Mouse (Mus musculus): Measurements from ENCODE around the gene Gm10719.
A peak's percentile ranks its signal among the peaks of the same experiment; 100 is the strongest.
"Not testable (repeated sequence)": the region's sequence is repeated elsewhere in the genome, so short reads cannot be mapped to it uniquely, and the experiment has no call there.

The Gm10719 gene

GRCm38 (mm10) chr9:3026136-3026535 lies 8.9 kb downstream of the Gm10719 start:
- DNase-seq: not testable (repeated sequence)

GRCm38 (mm10) chr9:3026741-3027140 lies 9.5 kb downstream of the Gm10719 start:
- DNase-seq: not testable (repeated sequence)

GRCm38 (mm10) chr9:3027200-3027599 lies 10.0 kb downstream of the Gm10719 start:
- DNase-seq: not testable (repeated sequence)

- DNase-seq: peak; percentile 36
Measured at GRCm38 (mm10) chr9:3029276-3030000, 12.2 kb downstream of the Gm10719 start.

- not testable (repeated sequence) for DNase-seq
Measured at GRCm38 (mm10) chr9:3030677-3031318, 13.6 kb downstream of the Gm10719 start.

GRCm38 (mm10) chr9:3034299-3034698 lies 17.1 kb downstream of the Gm10719 start, which contains the start of gene Gm17535:
Gm17535 (plus strand) TSS chr9:3034599.
- not testable (repeated sequence) for DNase-seq

- not testable (repeated sequence) for DNase-seq
Measured at GRCm38 (mm10) chr9:3036577-3036976, 19.4 kb downstream of the Gm10719 start, which contains the start of gene Gm10715. Gm10715 (plus strand) TSS chr9:3036877.

- not testable (repeated sequence) for DNase-seq
Measured at GRCm38 (mm10) chr9:3038161-3038560, 21.0 kb downstream of the Gm10719 start.
